Mouse (Mus musculus) liver, postnatal 0 days (tissue): Measurements from ENCODE around the gene Hunk. TPM values are rescaled to one million over a fixed set of nuclear protein-coding genes. Genes with fewer than 3 reads are reported as not detected.

Source experiments
- ATAC-seq: fragments of 200-750 bp; cut with Nextera tagmentation; 2 replicates; pipeline ENCODE4 v1.8.0; 2017; ENCODE audit warnings: mild to moderate bottlenecking, moderate library complexity
- DNase-seq: peaks from one replicate; pipeline ENCODE4 v3.0.0-alpha.2; 2016
- H3K27ac ChIP-seq: fragments of 300-500 bp; sonication (generic); 2 replicates; pipeline ENCODE4 v1.5.1; 2014; ENCODE audit warnings: antibody characterized with exemption, moderate library complexity, mild to moderate bottlenecking, low read depth
- H3K27me3 ChIP-seq: fragments of 300-500 bp; sonication (generic); 2 replicates; pipeline ENCODE4 v1.6.1; 2014; ENCODE audit warnings: low read length, control low read depth, mixed read lengths; ENCODE audit not compliant: insufficient read depth
- H3K36me3 ChIP-seq: fragments of 300-500 bp; sonication (generic); replicated peaks from 2 replicates; pipeline ENCODE4 v1.6.1; 2014; ENCODE audit warnings: mild to moderate bottlenecking, control low read depth, low read length, moderate library complexity, mixed read lengths; ENCODE audit not compliant: insufficient read depth
- H3K4me1 ChIP-seq: fragments of 300-500 bp; sonication (generic); 2 replicates; pipeline ENCODE4 v1.6.1; 2014; ENCODE audit warnings: antibody characterized with exemption, mild to moderate bottlenecking, control low read depth; ENCODE audit not compliant: insufficient read depth
- H3K4me2 ChIP-seq: fragments of 300-500 bp; sonication (generic); 2 replicates; pipeline ENCODE4 v1.6.1; 2014; ENCODE audit warnings: low read depth, mild to moderate bottlenecking, low read length, moderate library complexity, mixed read lengths
- H3K4me3 ChIP-seq: fragments of 300-500 bp; sonication (generic); 2 replicates; pipeline ENCODE4 v1.5.1; 2014; ENCODE audit warnings: low read depth, low read length
- H3K9ac ChIP-seq: fragments of 300-500 bp; sonication (generic); replicated peaks from 2 replicates; pipeline ENCODE4 v1.6.1; 2014; ENCODE audit warnings: mild to moderate bottlenecking, moderate library complexity
- H3K9me3 ChIP-seq: fragments of 300-500 bp; sonication (generic); 2 replicates; pipeline ENCODE4 v1.6.1; 2016; ENCODE audit warnings: mild to moderate bottlenecking, control low read depth, low read length, mixed read lengths
- CTCF ChIP-seq: sonication (generic); IDR thresholded peaks from 2 replicates; pipeline ENCODE4 v1.5.1; 2016; ENCODE audit warnings: antibody characterized with exemption, low read depth
- EP300 ChIP-seq: IDR thresholded peaks from 2 replicates; pipeline ENCODE4 v1.6.1; 2016; ENCODE audit warnings: antibody characterized with exemption, low read depth, mild to moderate bottlenecking
- WGBS: fragments of 180-500 bp; shearing (Covaris S2); extraction: QIAGEN DNeasy Blood & Tissue Kit; methylation state at CpG from one replicate; pipeline ENCODE4 v1.1.7; 2014; ENCODE audit not compliant: insufficient replicate concordance; 5-methylcytosine and 5-hydroxymethylcytosine counted together
- polyA plus RNA-seq: library from polyadenylated mRNA; unstranded; fragments of >200 nt; fragmentation: Nextera tagmentation; extraction: Ambion mirVana; gene quantifications from 2 replicates; pipeline ENCODE4 v1.2.1, GENCODE M21; 2015

Hunk gene
- polyA plus RNA-seq, 1 experiment from 2014 or later, result 1.1 TPM

DNA sequence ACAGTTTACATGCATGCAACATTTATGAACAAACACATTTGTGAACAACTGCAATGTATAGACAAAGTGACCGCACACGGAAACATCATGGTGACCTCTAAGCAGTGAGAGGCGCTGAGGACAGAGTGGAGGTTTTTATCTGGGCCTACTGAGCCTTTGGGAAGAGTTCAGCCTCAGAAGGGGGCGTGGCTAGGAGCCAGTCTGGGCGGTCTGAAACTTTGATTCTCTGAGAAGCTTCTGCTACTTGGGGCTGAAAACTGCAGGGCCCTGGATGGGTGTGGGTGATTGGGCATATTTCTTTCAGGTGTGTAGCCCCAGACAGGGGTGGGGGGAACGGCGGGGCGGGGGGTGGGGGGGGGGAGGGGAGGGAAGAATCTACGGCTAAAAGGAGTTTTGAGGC, 14.5 kb downstream of the Hunk start:
- H3K9ac ChIP-seq, result no peak overlapping the region
- H3K4me1 ChIP-seq, result peaks cover 21% of the 10 kb centered on the region
- no peak overlapping the region for H3K4me3 ChIP-seq
- 0 out of 2 replicates have a peak overlapping the region, but pooled peaks have one; percentile 9 for H3K4me2 ChIP-seq
- no peak for DNase-seq
- no peaks in the 10 kb centered on the region for H3K27me3 ChIP-seq
- no peak for TF ChIP-seq EP300
- TF ChIP-seq CTCF, result no peak
- ATAC-seq, result no peak
- H3K9me3 ChIP-seq, result no peaks in the 10 kb centered on the region
- H3K36me3 ChIP-seq, result no peaks in the 10 kb centered on the region
- 32% methylated on average over 7 of the region's 9 CpGs for WGBS
- no peak overlapping the region for H3K27ac ChIP-seq

DNA sequence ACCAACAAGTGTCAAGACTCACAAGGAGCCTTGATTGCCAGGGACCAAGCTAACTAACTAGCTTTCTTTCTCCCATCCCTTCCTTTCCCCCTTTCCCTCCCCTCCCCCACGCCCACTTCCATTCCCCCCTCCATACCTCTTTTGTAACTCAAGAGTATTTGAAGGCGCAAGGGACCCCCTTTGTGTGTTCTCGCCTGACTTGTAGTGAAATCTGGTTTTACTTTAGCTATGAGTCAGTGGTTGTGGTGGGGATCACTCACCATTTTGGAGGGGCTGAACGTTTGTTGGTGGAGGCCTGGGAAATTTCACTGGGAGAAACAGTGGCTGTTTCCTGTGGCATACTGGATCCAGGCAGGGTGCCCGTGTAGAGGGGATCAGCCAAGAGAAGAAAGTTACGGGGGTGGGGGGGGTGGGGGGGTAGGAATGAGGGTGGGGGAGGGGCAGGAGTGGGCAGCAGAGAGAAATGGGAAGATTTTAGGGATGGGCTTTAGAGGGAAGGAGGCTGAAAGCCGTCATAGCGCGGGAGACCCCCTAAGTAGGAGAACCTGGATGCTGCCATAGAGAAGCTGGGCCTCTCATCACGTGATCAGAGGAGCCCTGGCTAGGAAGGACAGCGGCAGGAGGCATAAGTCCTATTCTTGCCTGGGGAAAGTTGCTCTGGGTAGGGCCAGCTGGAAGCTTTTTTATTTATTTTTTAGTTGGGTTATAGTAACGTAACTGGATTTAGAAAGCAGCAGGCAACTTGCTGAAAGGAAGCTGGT, 15.3 kb downstream of the Hunk start:
- Histone ChIP-seq H3K4me2 (no peak overlapping the region), H3K4me3 (no peak overlapping the region), H3K27me3 (no peaks in the 10 kb centered on the region), H3K9ac (no peak overlapping the region), H3K36me3 (no peaks in the 10 kb centered on the region), H3K9me3 (no peaks in the 10 kb centered on the region), H3K27ac (no peak overlapping the region), H3K4me1 (peaks cover 19% of the 10 kb centered on the region)
- no peak for TF ChIP-seq CTCF
- no peak for TF ChIP-seq EP300
- WGBS, result 46% methylated on average over 12 of the region's 12 CpGs
- no peak for DNase-seq
- ATAC-seq, result no peak

DNA sequence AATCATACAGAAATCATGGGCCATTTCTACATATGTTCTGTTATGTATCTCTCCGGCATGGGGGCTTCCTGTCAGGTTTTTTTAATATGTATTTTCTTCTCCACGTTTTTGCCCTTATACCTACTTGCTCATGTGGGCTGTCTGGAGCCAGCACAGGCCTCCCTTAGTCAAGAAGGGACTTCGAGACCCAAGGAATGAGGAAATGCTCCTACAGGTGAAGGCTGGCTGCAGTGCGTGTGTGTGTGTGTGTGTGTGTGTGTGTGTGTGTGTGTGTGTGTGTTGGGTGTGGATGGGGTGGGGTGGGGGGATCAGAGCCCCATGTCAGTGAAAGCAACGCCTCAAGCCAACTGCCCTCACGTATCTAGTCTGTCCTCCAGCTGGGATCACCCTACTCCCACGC, 16.5 kb downstream of the Hunk start:
- ATAC-seq (no peak), DNase-seq (no peak)
- Histone ChIP-seq H3K27me3 (no peaks in the 10 kb centered on the region), H3K9ac (no peak overlapping the region), H3K4me3 (no peak overlapping the region), H3K9me3 (no peaks in the 10 kb centered on the region), H3K27ac (no peak overlapping the region), H3K36me3 (no peaks in the 10 kb centered on the region), H3K4me2 (0 out of 2 replicates have a peak overlapping the region, but pooled peaks have one; percentile 6), H3K4me1 (peaks cover 11% of the 10 kb centered on the region)
- 59% methylated on average over 7 of the region's 7 CpGs for whole genome bisulfite sequencing
- no peak for TF ChIP-seq EP300
- no peak for TF ChIP-seq CTCF

DNA sequence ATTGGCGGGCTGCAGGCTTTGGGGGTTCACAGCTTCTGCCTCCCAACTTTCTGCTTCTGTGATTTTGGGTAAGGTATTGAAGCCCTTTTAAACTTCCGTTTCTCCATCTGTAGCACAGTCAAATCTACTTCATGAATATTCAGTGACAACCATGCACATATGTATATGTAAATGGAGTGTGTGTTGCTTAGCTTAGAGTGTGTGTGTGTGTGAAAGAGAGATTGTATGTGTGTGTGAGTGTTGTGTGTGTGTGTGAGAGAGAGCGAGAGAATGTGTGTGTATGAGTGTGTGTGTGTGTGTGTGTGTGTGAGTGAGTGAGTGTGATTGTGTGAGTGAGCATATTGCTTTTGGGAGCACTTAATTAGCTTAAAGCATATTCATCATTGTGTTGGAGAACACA, 19.4 kb downstream of the Hunk start:
- Histone ChIP-seq H3K4me2 (no peak overlapping the region), H3K27ac (no peak overlapping the region), H3K36me3 (no peaks in the 10 kb centered on the region), H3K9me3 (no peaks in the 10 kb centered on the region), H3K4me1 (peaks cover 10% of the 10 kb centered on the region), H3K4me3 (no peak overlapping the region), H3K9ac (no peak overlapping the region), H3K27me3 (no peaks in the 10 kb centered on the region)
- 86% methylated on average over 3 of the region's 3 CpGs for WGBS
- DNase-seq, result no peak
- no peak for ATAC-seq
- TF ChIP-seq CTCF (no peak), EP300 (no peak)

DNA sequence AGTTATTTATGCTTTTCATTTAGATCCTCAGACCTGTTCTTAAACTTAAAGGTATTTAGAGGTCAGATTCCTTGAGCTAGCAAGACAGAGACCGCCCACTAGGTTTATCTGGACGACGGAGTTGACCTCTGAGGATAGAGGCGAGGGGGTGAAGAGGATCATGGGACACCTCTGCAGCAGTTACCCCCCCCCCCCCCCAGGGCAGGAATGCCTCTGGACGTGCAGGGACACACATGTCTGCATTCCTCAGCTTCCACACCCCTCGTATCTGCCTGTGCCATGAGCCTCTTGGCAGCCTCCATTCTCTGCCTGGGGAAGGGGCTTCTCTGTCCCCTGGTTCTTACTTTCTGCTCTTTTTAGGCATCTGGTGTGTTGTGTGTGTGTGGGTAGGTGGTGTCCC, 19.8 kb downstream of the Hunk start:
- H3K4me1 ChIP-seq, result peaks cover 10% of the 10 kb centered on the region
- no peak overlapping the region for H3K4me3 ChIP-seq
- WGBS, result 80% methylated on average over 5 of the region's 6 CpGs
- no peak for ATAC-seq
- H3K9me3 ChIP-seq, result no peaks in the 10 kb centered on the region
- H3K4me2 ChIP-seq, result no peak overlapping the region
- H3K27me3 ChIP-seq, result no peaks in the 10 kb centered on the region
- no peak overlapping the region for H3K9ac ChIP-seq
- TF ChIP-seq EP300 (no peak), CTCF (no peak)
- no peak for DNase-seq
- no peak overlapping the region for H3K27ac ChIP-seq
- no peaks in the 10 kb centered on the region for H3K36me3 ChIP-seq

DNA sequence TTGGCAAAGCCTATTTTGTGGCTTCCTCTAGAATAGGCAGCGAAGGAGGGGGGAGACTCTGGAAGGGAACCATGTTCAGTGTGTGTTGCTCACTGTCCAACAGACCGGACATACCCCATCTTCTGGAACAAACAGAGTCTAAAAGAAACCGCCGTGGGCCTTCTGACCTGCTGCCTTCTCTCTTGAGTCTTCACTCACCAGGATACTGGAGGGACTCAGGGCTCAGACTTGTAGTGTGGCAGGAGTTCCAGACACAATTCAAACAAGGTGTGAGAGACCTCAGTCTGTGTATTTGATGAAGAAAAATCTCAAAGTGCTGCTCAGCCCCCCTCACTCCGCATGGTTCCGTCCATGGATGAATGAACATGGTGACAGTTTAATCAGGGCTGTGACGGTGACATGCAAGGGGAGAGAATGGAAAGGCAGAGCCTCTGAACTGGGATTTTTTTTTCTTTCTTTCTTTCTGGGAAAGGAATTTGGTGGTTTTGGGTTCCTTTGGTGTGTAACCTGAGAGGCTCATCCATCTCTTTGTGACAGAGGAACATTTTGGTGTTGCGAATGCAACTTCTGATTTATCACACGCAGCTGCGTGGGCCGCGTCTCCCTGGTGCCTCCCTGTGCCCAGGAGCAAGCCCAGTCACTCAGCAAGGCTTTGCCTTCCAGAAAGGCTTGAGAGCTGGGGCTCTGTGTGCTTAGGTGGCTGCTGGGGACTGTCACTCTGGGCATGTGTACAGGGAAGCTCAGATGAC, 21.9 kb downstream of the Hunk start:
- no peaks in the 10 kb centered on the region for H3K27me3 ChIP-seq
- no peak overlapping the region for H3K4me3 ChIP-seq
- TF ChIP-seq CTCF (no peak), EP300 (no peak)
- ATAC-seq, result no peak
- H3K27ac ChIP-seq, result no peak overlapping the region
- WGBS, result 77% methylated on average over 12 of the region's 12 CpGs
- peaks cover 4% of the 10 kb centered on the region; the same call in 1 of the 2 replicates for H3K4me1 ChIP-seq
- no peak for DNase-seq
- no peak overlapping the region for H3K9ac ChIP-seq
- no peaks in the 10 kb centered on the region for H3K36me3 ChIP-seq
- no peaks in the 10 kb centered on the region for H3K9me3 ChIP-seq
- H3K4me2 ChIP-seq, result no peak overlapping the region
